Mouse (Mus musculus) limb, embryonic 13.5 days (tissue): ENCODE measurements around the gene Trpv4. TPM values are rescaled to one million over a fixed set of nuclear protein-coding genes. Genes with fewer than 3 reads are reported as not detected.
A peak's percentile ranks its signal among the peaks of the same experiment; 100 is the strongest.

Experiments
- ATAC-seq: fragments of 200-750 bp; cut with Nextera tagmentation; 2 replicates; pipeline ENCODE4 v1.8.0; 2017; ENCODE audit warnings: low read depth, moderate number of reproducible peaks, moderate TSS enrichment; ENCODE audit not compliant: low FRiP score
- H3K27ac ChIP-seq: fragments of 300-500 bp; sonication (generic); 2 replicates; pipeline ENCODE4 v1.5.1; 2015; ENCODE audit warnings: inconsistent platforms, mild to moderate bottlenecking, moderate library complexity
- H3K27me3 ChIP-seq: fragments of 300-500 bp; sonication (generic); 2 replicates; pipeline ENCODE4 v1.6.1; 2015; ENCODE audit warnings: mild to moderate bottlenecking, inconsistent platforms
- H3K36me3 ChIP-seq: fragments of 300-500 bp; sonication (generic); 2 replicates; pipeline ENCODE4 v1.6.1; 2015; ENCODE audit warnings: inconsistent platforms, mild to moderate bottlenecking, moderate library complexity
- H3K4me1 ChIP-seq: fragments of 300-500 bp; sonication (generic); 2 replicates; pipeline ENCODE4 v1.6.1; 2015; ENCODE audit warnings: inconsistent platforms
- H3K4me2 ChIP-seq: fragments of 300-500 bp; sonication (generic); replicated peaks from 2 replicates; pipeline ENCODE4 v1.6.1; 2015; ENCODE audit warnings: inconsistent platforms, mild to moderate bottlenecking, moderate library complexity
- H3K4me3 ChIP-seq: fragments of 300-500 bp; sonication (generic); 2 replicates; pipeline ENCODE4 v1.5.1; 2015; ENCODE audit warnings: moderate library complexity, mild to moderate bottlenecking, inconsistent platforms
- H3K9ac ChIP-seq: fragments of 300-500 bp; sonication (generic); 2 replicates; pipeline ENCODE4 v1.6.1; 2015; ENCODE audit warnings: mild to moderate bottlenecking, inconsistent platforms
- H3K9me3 ChIP-seq: fragments of 300-500 bp; sonication (generic); 2 replicates; pipeline ENCODE4 v1.6.1; 2016; ENCODE audit warnings: inconsistent platforms
- WGBS: fragments of 180-500 bp; shearing (Covaris S2); methylation state at CpG from one replicate; pipeline ENCODE4 v1.1.7; 2015; 5-methylcytosine and 5-hydroxymethylcytosine counted together
- polyA plus RNA-seq: library from polyadenylated mRNA; unstranded; fragments of >200 nt; fragmentation: Nextera tagmentation; extraction: Ambion mirVana; gene quantifications from 2 replicates; pipeline ENCODE4 v1.2.1, GENCODE M21; 2015

Gene Trpv4
- polyA plus RNA-seq, 1 experiment from 2014 or later, result 11.8 TPM

DNA sequence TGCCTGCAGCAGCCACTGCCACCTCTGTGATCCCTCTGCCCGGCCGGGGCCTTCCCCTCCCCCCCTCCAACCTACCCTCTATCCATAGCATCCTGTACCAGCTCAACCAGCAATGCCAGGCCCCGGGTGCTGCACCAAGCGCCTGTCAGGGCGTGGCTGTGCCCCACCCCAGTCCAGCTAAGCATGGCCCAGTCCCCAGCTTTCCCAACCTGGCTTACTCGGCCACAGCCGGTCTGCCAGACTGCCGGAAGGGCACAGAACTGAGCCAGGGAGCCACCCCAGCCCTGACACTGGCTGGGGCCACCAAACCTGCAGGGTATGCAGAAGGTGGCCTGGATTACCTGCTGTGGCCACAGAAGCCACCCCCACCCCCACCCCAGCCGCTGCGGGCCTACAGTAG is 47.0 kb downstream of the Trpv4 start:
- Histone ChIP-seq H3K27ac (no peak overlapping the region), H3K27me3 (peaks cover 52% of the 10 kb centered on the region), H3K9me3 (no peaks in the 10 kb centered on the region), H3K9ac (no peak overlapping the region), H3K4me1 (peaks cover 30% of the 10 kb centered on the region), H3K36me3 (no peaks in the 10 kb centered on the region), H3K4me3 (no peak overlapping the region), H3K4me2 (no peak overlapping the region)
- WGBS, result 86% methylated on average over 10 of the region's 10 CpGs
- ATAC-seq, result no peak

DNA sequence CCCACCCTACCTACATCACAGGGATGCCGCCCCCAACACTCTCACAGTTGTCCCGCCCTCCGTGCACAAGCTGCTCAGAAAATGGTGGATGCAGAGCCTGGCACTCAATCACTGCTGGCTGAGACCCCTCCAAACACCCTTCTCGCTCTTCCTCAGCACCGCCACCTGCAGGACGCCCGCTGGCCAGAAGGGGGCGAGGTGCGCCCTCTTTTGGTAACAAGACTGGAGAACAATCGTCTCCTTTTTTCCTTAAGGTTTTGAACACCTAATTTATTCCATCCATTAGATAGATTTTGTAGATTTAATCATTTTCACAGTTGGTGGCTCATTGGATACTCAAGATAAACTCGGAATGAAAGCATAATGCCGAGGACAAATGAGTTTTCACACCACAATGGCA is 49.7 kb downstream of the Trpv4 start:
- Histone ChIP-seq H3K4me3 (no peak overlapping the region), H3K27ac (no peak overlapping the region), H3K36me3 (no peaks in the 10 kb centered on the region), H3K9ac (no peak overlapping the region), H3K9me3 (no peaks in the 10 kb centered on the region), H3K4me1 (peaks cover 48% of the 10 kb centered on the region), H3K27me3 (peaks cover 65% of the 10 kb centered on the region), H3K4me2 (peak overlapping the region; percentile 36)
- ATAC-seq, result no peak
- WGBS, result 0% methylated on average over 12 of the region's 12 CpGs

DNA sequence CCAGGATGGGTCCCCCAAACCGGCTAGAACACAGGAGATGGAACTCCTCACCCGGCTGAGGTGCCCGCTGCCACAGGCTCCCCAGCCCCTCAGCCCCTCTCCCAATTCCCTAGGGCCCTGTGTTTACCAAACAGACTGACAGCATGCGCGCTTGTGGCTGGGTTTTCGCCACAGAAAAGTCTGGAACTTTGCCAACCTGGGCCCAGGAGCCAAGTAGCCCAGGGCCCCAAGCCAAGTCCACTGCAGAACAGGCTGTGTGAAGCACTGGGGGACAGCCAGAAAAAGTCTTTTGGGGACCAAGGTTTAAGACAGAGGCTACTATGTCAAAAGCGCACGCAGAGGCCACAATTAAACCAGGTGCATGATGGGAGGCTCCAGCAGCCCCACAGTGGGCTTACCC is 50.6 kb downstream of the Trpv4 start:
- 62% methylated on average over 8 of the region's 8 CpGs for whole genome bisulfite sequencing
- H3K27ac ChIP-seq, result no peak overlapping the region; the same call in 1 of the 2 replicates
- H3K4me3 ChIP-seq, result no peak overlapping the region
- no peaks in the 10 kb centered on the region for H3K36me3 ChIP-seq
- no peak overlapping the region for H3K4me2 ChIP-seq
- H3K27me3 ChIP-seq, result peaks cover 68% of the 10 kb centered on the region
- no peak for ATAC-seq
- H3K9ac ChIP-seq, result no peak overlapping the region
- peaks cover 48% of the 10 kb centered on the region for H3K4me1 ChIP-seq
- H3K9me3 ChIP-seq, result no peaks in the 10 kb centered on the region

DNA sequence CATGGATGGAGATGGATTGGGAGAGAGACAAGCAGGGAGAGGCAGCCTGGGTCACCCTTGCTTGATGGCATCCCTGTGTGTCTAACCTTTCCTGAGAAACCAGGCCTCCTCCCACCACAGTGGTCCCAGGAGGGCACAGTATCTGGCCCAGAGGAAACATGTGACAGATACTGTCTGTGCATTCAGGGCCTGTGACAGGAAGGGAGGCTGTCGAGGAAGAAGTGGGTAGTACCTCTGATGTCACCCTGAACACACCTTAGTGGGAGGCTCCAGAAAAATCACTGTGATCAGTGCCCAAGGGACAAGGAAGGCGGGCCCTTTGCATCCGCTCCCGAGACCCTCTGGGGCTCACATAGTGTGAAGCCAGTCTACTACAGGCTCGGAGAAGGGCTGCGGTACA is 52.2 kb downstream of the Trpv4 start:
- Histone ChIP-seq H3K9ac (no peak overlapping the region), H3K27me3 (peaks cover 67% of the 10 kb centered on the region), H3K4me1 (peaks cover 48% of the 10 kb centered on the region), H3K9me3 (no peaks in the 10 kb centered on the region), H3K4me3 (no peak overlapping the region), H3K4me2 (no peak overlapping the region), H3K27ac (no peak overlapping the region), H3K36me3 (no peaks in the 10 kb centered on the region)
- 58% methylated on average over 6 of the region's 6 CpGs for WGBS
- no peak for ATAC-seq

DNA sequence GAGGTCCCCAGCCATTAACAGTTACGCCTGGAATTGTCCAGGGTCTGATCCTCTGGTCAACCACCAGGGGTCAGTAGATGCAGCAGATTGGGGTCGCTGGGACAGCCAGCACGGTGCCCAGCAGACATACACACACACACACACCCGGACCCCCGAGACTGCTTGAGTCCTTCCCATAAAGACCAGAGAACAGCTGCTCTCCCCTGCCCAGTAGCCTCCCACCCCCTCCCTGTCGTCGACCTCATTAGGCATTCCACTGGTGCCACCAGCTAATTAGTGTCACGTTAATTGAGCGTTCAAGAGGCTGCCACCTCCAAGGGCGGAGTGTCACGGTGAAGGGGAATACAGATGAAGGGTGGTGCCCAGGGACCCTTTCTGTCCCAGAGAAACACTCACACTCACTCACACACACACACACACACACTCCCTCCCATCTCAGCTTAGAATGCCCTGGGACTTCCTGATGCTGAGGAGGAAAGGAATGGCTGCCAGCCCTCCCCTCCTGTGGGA is 53.4 kb downstream of the Trpv4 start:
- WGBS, result 17% methylated on average over 11 of the region's 11 CpGs
- no peak overlapping the region for H3K9ac ChIP-seq
- H3K4me1 ChIP-seq, result peaks cover 48% of the 10 kb centered on the region
- H3K36me3 ChIP-seq, result no peaks in the 10 kb centered on the region
- H3K4me2 ChIP-seq, result peak overlapping the region; percentile 14; the same call in 1 of the 2 replicates
- H3K27me3 ChIP-seq, result peaks cover 59% of the 10 kb centered on the region
- no peak for ATAC-seq
- H3K9me3 ChIP-seq, result no peaks in the 10 kb centered on the region
- H3K27ac ChIP-seq, result no peak overlapping the region
- no peak overlapping the region for H3K4me3 ChIP-seq

DNA sequence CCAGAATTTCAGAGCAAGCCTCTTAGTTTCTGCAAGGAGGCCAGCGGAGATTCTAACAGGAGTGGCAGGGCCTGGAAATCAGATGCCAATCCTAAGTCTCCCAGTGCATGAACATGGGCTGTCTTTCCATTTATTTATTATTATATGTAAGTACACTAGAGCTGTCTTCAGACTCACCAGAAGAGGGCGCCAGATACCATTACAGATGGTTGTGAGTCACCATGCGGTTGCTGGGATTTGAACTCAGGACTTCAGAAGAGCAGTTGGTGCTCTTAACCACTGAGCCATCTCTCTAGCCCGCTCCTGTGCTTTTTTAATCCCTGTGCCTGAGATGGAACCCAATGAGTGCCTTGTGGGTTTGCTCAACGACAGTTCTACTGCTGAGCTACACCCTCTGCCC is 54.2 kb downstream of the Trpv4 start:
- Histone ChIP-seq H3K36me3 (no peaks in the 10 kb centered on the region), H3K4me3 (no peak overlapping the region), H3K27me3 (peaks cover 54% of the 10 kb centered on the region), H3K9ac (no peak overlapping the region), H3K4me1 (peaks cover 40% of the 10 kb centered on the region), H3K9me3 (no peaks in the 10 kb centered on the region), H3K4me2 (no peak overlapping the region), H3K27ac (no peak overlapping the region)
- whole genome bisulfite sequencing, result 76% methylated on average over 5 of the region's 5 CpGs
- no peak for ATAC-seq

DNA sequence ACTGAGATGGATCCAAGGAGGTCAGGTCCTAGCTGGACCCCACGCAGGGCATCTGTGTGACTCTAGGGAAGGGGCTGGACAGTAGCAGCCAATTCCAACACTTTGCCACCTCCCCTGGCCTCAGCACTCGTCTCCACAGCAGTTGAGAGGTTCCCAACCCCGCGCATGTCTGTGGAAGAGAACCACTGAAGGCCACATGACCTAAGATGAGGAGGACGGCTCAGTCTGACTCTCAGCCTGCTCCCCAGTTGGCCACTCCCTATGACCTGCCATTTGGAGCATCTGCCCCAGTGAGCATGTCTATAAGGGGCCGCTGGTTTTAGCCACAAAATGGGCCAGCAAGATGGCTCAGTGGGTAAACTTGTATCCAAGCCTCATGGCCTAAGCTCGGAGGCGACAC is 56.2 kb downstream of the Trpv4 start:
- 82% methylated on average over 8 of the region's 8 CpGs for WGBS
- no peaks in the 10 kb centered on the region for H3K9me3 ChIP-seq
- H3K9ac ChIP-seq, result no peak overlapping the region
- ATAC-seq, result no peak
- H3K4me3 ChIP-seq, result no peak overlapping the region
- no peak overlapping the region for H3K27ac ChIP-seq
- H3K27me3 ChIP-seq, result peaks cover 47% of the 10 kb centered on the region
- peaks cover 26% of the 10 kb centered on the region for H3K4me1 ChIP-seq
- H3K36me3 ChIP-seq, result no peaks in the 10 kb centered on the region
- H3K4me2 ChIP-seq, result no peak overlapping the region

DNA sequence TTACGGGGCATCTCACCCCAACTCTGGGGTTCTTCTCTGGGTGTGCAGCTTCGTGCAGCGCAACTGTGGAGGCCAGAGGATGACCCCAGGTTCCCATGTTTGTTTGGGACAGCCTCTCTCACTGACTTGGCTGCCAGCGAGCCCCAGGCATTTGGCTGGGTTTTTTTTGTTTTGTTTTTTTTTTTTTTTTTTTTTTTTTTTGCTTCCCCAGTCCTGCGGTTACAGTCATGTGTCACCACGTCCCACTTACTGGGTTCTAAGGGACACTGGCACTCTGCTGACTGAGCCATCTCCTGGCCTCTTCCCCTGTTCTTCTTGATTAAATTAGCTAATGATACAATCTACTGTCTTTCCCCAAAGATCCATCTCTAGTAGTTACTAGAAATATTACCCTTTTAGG is 60.6 kb downstream of the Trpv4 start:
- 66% methylated on average over 6 of the region's 6 CpGs for WGBS
- no peak overlapping the region for H3K9ac ChIP-seq
- ATAC-seq, result no peak
- peaks cover 36% of the 10 kb centered on the region for H3K4me1 ChIP-seq
- H3K36me3 ChIP-seq, result no peaks in the 10 kb centered on the region
- no peak overlapping the region for H3K27ac ChIP-seq
- H3K9me3 ChIP-seq, result no peaks in the 10 kb centered on the region
- peaks cover 25% of the 10 kb centered on the region for H3K27me3 ChIP-seq
- H3K4me3 ChIP-seq, result no peak overlapping the region
- no peak overlapping the region for H3K4me2 ChIP-seq

DNA sequence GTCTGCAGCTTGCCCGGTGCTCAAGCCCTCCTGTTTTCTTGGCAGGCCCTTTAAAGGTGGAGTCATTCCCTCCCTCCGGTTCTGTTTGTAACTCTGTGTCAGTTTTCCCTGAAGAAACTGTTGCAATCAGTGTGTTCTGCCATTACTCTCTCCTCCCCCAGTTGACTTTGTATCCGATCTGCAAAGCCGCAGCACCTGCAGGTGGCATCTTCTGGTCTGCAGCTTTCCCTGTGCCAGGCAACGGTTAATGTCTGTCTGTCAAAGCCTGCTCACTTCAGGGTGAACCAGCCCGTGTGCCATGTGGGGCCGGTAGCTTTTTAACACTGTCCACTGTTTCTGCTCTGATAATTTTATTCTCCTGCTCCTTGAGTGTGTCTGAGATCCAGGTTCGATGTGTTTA is 61.0 kb downstream of the Trpv4 start:
- Histone ChIP-seq H3K9ac (no peak overlapping the region), H3K36me3 (no peaks in the 10 kb centered on the region), H3K4me1 (peaks cover 40% of the 10 kb centered on the region), H3K4me2 (no peak overlapping the region), H3K9me3 (no peaks in the 10 kb centered on the region), H3K4me3 (no peak overlapping the region), H3K27me3 (peaks cover 24% of the 10 kb centered on the region), H3K27ac (no peak overlapping the region)
- WGBS, result 59% methylated on average over 8 of the region's 8 CpGs
- no peak for ATAC-seq

DNA sequence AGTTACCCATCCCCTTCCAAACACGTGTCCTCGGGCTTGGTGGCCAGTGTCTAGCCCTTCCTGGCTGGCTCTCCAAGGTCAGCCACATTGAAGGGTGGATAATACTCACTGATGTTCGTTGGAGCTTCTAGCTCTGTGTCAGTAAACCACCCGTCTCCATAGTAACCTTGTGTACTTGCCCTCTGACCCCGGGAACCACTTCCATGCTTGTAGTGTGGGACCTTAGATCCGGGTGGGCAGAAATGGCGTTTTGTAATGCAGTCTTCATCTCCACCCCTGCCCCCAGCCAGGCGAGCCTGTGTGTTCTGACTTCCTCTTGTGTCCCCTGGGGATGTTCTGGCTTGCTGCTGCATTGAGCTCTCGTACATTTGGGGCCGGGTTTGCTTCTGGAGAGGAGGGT is 61.6 kb downstream of the Trpv4 start:
- Histone ChIP-seq H3K36me3 (no peaks in the 10 kb centered on the region), H3K4me2 (no peak overlapping the region; the same call in 1 of the 2 replicates), H3K4me1 (peaks cover 44% of the 10 kb centered on the region), H3K9ac (no peak overlapping the region), H3K9me3 (no peaks in the 10 kb centered on the region), H3K4me3 (no peak overlapping the region), H3K27me3 (peaks cover 25% of the 10 kb centered on the region), H3K27ac (no peak overlapping the region)
- ATAC-seq, result no peak
- WGBS, result 34% methylated on average over 10 of the region's 10 CpGs

DNA sequence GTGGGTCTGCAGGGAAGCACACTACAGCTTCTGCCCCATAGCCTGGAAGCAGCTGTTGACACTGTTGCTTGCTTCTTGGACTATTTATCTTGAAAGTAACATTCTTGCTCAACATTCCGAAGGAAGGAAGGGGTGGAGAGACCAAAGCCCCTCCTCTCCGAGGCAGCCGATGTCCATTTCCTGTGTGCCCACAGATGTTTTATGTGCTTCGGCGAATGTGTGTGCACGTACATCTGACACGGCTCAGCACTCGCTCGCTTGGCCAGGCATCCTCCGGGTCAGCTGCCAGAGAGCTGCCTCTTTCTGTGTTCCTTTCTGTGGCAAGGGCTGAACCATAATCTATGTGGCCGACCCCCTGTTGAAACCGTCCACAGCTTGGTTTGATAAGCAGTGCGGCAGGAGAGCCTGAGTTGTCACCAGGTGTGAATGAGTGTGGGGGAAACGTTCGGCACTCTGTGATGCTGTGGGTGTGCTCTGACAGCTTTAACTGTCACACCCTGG is 63.4 kb downstream of the Trpv4 start:
- H3K9ac ChIP-seq, result no peak overlapping the region
- H3K27ac ChIP-seq, result peak overlapping the region; percentile 15; the same call in 1 of the 2 replicates
- peaks cover 17% of the 10 kb centered on the region; the same call in 1 of the 2 replicates for H3K27me3 ChIP-seq
- H3K9me3 ChIP-seq, result no peaks in the 10 kb centered on the region
- peak overlapping the region; percentile 42 for H3K4me2 ChIP-seq
- ATAC-seq, result no peak
- no peak overlapping the region for H3K4me3 ChIP-seq
- H3K36me3 ChIP-seq, result no peaks in the 10 kb centered on the region
- H3K4me1 ChIP-seq, result peaks cover 44% of the 10 kb centered on the region
- WGBS, result 22% methylated on average over 15 of the region's 15 CpGs

DNA sequence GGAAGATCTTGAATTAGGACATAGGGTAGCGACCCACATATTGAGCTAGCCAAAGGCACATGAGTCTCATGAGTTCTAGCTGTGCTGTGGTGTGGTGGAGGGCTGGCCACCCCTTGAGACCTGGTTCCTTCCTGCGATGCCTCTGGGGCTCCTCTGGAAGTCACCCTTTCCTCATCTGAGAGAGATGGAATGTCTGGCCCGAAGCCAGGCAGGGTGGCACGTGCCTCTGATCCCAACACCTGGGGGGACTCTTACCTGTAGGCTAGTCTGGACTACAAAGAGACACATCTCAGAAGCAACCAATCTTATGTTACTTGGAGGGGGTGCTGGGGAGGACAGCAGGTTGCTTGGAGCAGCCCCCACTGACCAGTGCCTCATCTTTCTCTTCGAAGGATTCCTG is 64.3 kb downstream of the Trpv4 start:
- Histone ChIP-seq H3K36me3 (no peaks in the 10 kb centered on the region), H3K4me3 (no peak overlapping the region), H3K4me1 (peaks cover 52% of the 10 kb centered on the region), H3K4me2 (peak overlapping the region; percentile 42; the same call in 1 of the 2 replicates), H3K9ac (no peak overlapping the region), H3K27me3 (peaks cover 17% of the 10 kb centered on the region; the same call in 1 of the 2 replicates), H3K9me3 (no peaks in the 10 kb centered on the region), H3K27ac (peak overlapping the region; percentile 15; the same call in 1 of the 2 replicates)
- ATAC-seq, result no peak
- 78% methylated on average over 5 of the region's 5 CpGs for WGBS
